ENCODE assay signal across 8 mouse cellular contexts in genomic region chr11:6546205-6547013, GRCm38 (mm10). TPM values are rescaled to one million over a fixed set of nuclear protein-coding genes. Genes with fewer than 3 reads are reported as not detected.
DNase-seq lines count a peak whose midpoint lies in the region; ATAC-seq and TF ChIP-seq lines count a peak whose summit lies in the region.

TSS of gene Ccm2 (plus strand) at chr11:6546887.

- CTCF ChIA-PET in Patski (lab: Charles Lee) = interaction anchor here (0.7 kb wide), 1 partner anchor 52 kb away, joined by 3 read pairs; no protein-coding TSS in a partner anchor

- ATAC-seq in Patski = peak; percentile 86
- ATAC-seq in hindbrain, embryonic 13.5 days (ENCODE audit: low FRiP score) = peak; percentile 97

- TF ChIP-seq CTCF in Patski (IDR thresholded peaks at IDR 0.05) = no peak

- under 1% methylated on average over 44 of the region's 57 CpGs for WGBS in hindbrain, embryonic 13.5 days

- peak within 1 kb of the TSS; percentile 97 for H3K27ac ChIP-seq in hindbrain, embryonic 13.5 days

- peak within 1 kb of the TSS; percentile 89 for H3K4me3 ChIP-seq in hindbrain, embryonic 13.5 days

- peaks cover 27% of the 10 kb centered on the region for H3K4me1 ChIP-seq in hindbrain, embryonic 13.5 days (replicated peaks)

- in situ Hi-C loops in Patski (cut with MboI; ENCODE audit: low pct_unique_long_range_greater_than_20kb) = no loop called here

- no peaks in the 10 kb centered on the region for H3K9me3 ChIP-seq in hindbrain, embryonic 13.5 days

- DNase-seq in Patski (ENCODE audit: low read depth, low spot score) = peak; percentile 51
- DNase-seq in cerebellum, postnatal 14 days = peak; percentile 98 to 100
- peak; percentile 92 to 93 for DNase-seq in frontal cortex, postnatal 14 days (ENCODE audit: low spot score in 2 of 2)
- peak; percentile 77 to 93 for DNase-seq in layer of hippocampus, postnatal 25 days (ENCODE audit: extremely low spot score in 1 of 2, low spot score in 1 of 2)
- DNase-seq in lung, postnatal 25 days (ENCODE audit: low spot score) = peak; percentile 97
- peak; percentile 93 for DNase-seq in retina, embryonic 14.5 days (ENCODE audit: low spot score)
- peak; percentile 96 for DNase-seq in thymus, postnatal 4 days

- peak within 1 kb of the TSS; percentile 82 for H3K4me2 ChIP-seq in hindbrain, embryonic 13.5 days

- no peaks in the 10 kb centered on the region for H3K36me3 ChIP-seq in hindbrain, embryonic 13.5 days

- POLR2A ChIA-PET in Patski (lab: Charles Lee) = interaction anchor here (1.0 to 1.3 kb wide), 2 partner anchors 10 to 18 kb away, joined by 3 to 15 read pairs; no protein-coding TSS in a partner anchor

- H3K27me3 ChIP-seq in Patski = no peaks in the 10 kb centered on the region
- H3K27me3 ChIP-seq in hindbrain, embryonic 13.5 days = no peaks in the 10 kb centered on the region

- peak within 1 kb of the TSS; percentile 94 for H3K9ac ChIP-seq in hindbrain, embryonic 13.5 days

RNA-seq across cellular contexts. Expression of gene Ccm2, which starts in this region (rescaled TPM):
- polyA plus RNA-seq in Patski (2021) = 60.9 TPM
- polyA plus RNA-seq in hindbrain, embryonic 13.5 days (2015; fragmentation: Nextera tagmentation; extraction: Ambion mirVana) = 94.1 and 99.0 TPM in 2 replicates
- 10 to 100 TPM; 51.8 to 54.9 TPM for total RNA-seq in layer of hippocampus, postnatal 25 days (2021)

Comparison
In these comparisons a context has a peak if more than half of its experiments do, and no peak if none do; other contexts are left out.
1. Peak in every context shown above with its lines: DNase-seq, ATAC-seq, H3K4me3 ChIP-seq and H3K27ac ChIP-seq.